Mouse (Mus musculus) neutrophil, adult 5-6 weeks (primary cell): ENCODE data around the gene Med12l. TPM values are rescaled to one million over a fixed set of nuclear protein-coding genes. Genes with fewer than 3 reads are reported as not detected.

ENCODE experiments used
- ATAC-seq: fragments of 151-379, 151-347 bp; 2 replicates; pipeline ENCODE4 v1.8.0; 2017; ENCODE audit warnings: mild to moderate bottlenecking, moderate TSS enrichment; ENCODE audit not compliant: insufficient number of reproducible peaks, poor library complexity, low FRiP score, severe bottlenecking; ENCODE audit errors: extremely low read depth
- total RNA-seq: library from RNA; stranded (forward); fragments of 200-1000 nt; gene quantifications from 2 replicates; pipeline ENCODE4 v1.2.3, GENCODE M21; 2017

The Med12l gene
- total RNA-seq, 1 experiment from 2014 or later, result 4.5 TPM

DNA sequence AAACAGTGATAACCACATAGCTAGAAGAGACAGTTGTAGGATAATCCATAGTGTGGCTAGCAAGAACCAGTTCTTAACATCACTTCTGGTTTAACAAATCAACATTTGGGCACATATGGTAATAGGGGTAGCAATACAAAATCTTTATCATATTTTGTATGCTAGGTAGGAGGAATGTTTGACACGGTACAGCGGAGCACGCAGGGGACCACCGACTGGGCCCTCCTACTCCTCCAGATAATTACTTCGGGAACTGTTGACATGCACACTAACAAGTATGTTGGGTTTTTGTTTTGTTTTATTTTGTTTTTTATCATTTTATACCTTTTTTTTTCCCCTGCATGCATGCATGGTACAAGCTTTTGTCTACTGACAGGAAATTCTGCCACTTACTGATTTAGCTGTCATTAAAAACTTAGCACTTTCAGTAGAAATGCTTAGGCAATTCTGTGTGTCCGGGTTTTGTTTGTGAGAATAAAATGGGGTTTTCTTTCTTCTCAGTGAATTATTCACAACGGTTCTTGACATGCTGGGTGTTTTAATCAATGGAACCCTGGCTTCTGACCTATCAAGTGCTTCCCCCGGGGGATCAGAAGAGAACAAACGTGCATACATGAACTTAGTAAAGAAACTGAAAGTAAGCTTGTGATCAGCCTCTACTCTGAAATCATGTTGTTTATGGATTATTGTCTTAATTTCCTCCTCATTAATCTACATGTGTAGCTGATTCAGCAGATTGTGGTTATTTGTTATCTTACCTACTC lies 256.3 kb downstream of the Med12l start:
- no peak for ATAC-seq

- no peak for ATAC-seq
Measured at GRCm38 (mm10) chr3:59262704-59263103, 257.1 kb downstream of the Med12l start, which contains the start of gene P2ry12. P2ry12 (minus strand) TSS chr3:59262871.

DNA sequence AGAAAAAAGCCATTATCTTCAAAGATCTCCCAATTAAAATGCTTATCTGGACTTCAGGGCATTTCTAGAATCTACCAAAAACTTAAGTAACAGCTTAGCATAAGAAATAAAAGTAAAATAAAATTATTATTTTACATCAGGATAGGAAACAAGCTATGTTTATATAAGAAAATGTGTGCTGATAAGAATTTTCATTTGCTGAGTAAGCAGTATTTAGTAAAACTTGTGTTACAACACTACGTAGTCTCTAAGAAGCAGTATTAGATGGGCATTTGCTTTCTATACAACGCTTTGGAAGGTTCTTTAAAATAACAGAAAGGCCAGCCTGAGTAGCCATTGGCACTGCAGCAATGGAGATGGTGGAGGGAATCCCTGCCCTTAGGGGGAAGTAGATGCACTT lies 257.8 kb downstream of the Med12l start:
- no peak for ATAC-seq

GRCm38 (mm10) chr3:59263988-59264387 lies 258.4 kb downstream of the Med12l start:
- ATAC-seq, result peak; percentile 75

DNA sequence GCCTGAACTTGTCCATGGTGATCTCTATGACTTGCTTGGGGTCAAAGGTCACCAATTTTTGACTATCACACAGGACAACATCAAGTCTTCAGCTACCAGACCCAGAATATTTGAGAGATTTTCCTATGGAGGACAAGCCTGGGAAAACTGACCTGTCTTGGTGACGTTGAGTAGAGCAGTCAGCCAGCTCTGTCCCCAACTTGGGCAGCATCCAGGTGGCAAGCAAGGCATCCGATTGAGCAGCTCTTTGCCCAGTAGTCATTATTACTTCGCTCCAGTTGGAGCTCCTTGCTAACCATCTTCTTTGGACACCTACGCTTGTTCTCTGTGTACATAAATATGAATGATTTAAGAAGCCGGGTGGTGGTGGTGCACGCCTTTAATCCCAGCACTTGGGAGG lies 265.2 kb downstream of the Med12l start:
- ATAC-seq, result no peak

GRCm38 (mm10) chr3:59277502-59278253 lies 272.1 kb downstream of the Med12l start:
- no peak for ATAC-seq

DNA sequence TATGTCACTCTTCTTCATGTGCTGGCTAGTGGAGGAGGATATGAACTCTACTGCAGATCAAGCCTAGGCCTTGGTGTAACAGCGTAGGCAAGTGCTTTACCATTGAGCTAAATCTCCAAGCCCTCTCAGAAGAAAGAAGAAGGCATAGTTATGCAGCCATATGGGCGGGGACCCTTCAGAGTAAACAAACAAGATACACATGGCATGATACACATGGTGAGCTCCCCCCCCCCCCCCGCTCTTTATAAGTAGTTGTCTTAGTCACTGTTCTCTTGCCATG lies 272.6 kb downstream of the Med12l start:
- no peak for ATAC-seq

DNA sequence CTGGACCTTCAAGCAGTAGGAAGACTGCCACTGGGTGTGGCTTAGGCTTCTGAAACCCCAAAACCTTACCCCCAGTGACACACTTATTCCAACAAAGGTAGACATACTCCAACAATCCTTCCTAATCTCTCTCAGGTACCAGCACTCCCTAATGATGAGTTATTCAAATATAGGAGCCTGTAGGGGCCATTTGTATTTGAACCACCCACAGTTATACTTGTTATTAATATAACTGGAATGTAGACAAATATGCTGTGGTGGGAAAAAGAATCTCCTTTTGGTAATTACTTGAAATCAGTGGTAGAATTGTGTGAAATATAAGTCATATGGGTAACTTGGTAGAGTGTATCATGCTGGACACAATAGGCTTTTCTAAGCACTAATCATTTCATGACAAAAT lies 273.0 kb downstream of the Med12l start:
- no peak for ATAC-seq

DNA sequence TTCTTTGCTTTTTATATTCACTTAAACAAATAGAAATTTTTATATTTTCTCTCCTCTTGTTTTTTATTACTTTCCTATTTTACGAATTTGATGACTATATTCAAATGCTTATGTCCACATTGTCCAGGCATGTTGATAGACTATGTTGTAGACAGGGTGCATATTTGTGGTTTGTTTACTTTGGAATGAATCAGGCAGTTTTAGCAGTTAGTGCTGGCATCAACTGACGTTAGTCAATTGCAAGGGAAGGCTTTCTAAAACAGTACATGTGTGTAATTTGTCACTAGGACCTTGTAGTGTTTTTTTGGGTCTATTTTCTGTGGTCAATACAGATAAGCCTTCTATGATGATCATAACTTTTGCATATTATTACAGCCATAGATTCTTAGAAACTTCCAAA lies 284.9 kb downstream of the Med12l start:
- ATAC-seq, result no peak

DNA sequence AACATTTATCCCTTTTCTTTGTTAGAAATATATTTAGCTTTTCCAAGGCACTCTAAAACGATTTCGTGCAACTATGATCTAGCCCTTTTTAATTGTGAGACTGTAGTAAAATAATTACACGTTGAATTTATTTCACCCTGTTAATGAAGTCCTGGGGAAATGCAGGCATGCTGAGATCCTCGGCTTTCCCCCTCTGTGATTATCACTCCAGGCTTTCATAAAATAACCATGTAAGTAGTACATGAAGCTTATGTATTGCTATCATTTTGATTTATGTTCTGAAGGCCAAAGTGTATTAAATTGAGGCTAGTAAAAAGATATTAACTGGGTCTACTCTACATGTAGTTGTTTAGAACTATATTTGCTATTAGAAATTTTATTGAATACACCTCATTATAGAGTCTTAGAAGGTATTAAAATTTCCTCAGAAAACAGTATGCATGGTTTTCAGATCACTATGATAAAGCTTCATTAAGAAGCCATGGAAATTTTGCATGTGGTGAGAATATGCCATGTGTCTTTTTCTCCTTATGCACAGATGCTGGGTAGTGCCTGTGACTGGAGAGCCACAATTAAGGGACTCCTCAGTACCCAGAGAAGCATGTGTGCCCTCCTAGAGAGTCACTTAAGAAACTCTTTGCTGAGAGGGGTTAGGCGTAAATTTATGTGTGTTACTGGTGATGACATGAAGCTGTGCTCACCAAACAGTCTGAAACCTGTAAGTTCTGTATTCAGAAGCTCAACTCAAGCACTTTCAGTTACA lies 288.0 kb downstream of the Med12l start:
- ATAC-seq, result no peak

GRCm38 (mm10) chr3:59295699-59296562 lies 290.3 kb downstream of the Med12l start:
- ATAC-seq, result no peak

DNA sequence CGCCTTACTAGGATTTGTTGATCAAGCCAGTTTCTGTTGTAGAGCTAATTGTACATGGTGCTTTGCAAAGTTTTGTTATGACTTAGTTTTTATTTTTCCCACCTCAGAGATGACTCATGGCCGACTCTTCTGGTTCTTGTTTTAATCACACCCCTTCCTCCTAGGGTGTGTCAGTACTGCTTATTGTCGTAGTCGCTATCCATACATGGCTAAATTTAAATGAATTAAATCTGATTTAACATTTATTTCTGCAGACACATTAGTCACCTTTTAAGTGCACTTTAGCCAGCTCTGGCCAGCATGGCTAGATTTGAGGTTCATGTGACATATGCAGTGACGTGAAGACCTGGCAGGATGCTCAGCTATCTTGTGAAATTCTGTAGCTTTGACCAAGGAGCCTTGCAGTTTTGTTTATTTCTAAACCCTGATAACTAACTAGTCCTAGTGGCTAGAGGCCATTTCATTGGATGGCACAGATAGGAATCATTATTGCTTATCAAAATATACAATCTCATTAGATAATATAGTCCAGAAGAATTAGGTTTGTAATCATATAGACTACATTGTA lies 291.0 kb downstream of the Med12l start:
- ATAC-seq, result no peak

DNA sequence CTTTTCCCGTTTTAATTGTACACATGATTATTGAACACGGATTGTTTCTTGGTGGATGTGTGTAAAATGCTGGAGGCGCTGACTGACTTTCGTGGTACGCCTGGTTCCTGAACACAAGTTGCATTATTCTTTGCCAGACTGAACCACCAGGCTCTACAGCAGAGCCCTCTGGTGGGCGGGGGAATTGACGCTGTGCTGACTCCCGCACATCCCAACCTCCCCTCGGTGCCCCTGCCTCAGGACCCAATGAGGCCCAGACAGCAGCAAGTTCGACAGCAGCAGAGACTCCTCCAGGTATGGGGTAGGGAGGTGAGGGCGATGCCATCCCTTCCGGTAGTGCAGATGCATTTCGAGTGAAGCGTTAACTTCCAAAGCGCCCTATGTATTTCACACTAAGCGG lies 292.0 kb downstream of the Med12l start:
- no peak for ATAC-seq

DNA sequence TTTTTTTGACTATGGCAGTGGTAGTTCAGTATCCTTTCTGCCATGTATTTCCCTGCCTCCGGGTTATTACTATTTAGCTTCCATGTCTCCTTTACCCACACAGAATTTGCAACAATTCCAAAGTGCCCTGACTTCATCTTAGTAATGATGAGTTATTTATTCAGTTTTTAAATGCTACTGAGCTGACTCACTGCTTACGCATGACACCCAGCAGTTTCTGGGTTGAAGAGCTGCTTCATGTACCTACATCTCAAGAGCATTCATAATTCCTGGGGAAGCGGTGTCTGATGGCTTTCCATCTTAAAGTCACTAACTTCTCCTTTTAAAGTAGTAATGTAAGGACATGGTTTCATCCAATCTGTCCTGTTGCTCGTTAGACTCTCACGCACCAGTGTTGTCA lies 299.3 kb downstream of the Med12l start:
- no peak for ATAC-seq

- no peak for ATAC-seq
Measured at GRCm38 (mm10) chr3:59305518-59305917, 299.9 kb downstream of the Med12l start.

DNA sequence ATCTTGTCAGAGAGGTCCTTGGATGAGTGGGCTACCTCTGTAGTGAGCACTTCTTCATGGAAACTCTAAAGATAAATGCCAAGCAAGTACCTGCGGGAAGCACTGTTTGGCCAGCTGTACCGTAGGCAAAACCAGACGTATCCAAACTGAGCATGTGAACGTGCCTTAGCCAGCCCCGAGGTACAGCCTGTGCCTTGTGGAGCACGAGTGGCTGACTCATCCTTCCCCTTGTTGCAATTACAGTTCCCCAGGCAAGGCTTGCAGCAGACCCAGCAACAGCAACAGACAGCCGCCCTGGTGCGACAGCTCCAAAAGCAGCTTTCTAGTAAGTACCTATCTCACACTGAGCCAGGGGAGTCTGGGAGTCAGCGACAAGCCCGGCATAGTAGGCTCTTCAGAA lies 307.0 kb downstream of the Med12l start:
- peak; percentile 95 for ATAC-seq

DNA sequence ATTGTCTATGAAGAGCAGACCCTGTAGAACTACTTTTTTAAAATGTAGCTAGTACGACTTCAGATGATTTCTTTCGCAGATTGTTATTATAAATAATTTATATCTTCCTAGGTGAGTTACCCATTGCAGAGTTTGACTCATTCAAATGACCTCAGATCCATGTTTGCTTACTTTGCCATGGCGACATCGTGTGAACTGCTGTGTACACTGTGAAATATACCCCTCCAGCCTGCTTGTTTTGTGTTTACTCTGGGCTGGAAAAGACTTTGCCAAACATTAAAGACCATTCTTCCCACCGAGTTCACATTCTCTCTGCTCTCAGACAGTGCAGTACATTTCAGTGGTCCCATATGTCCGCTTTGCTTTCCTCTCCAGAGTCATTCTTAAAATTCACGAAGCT lies 310.5 kb downstream of the Med12l start:
- no peak for ATAC-seq

- peak; percentile 89 for ATAC-seq
Measured at GRCm38 (mm10) chr3:59321278-59321876, 315.8 kb downstream of the Med12l start.
